Mouse (Mus musculus): ENCODE measurements around the gene Tprg.

DNA sequence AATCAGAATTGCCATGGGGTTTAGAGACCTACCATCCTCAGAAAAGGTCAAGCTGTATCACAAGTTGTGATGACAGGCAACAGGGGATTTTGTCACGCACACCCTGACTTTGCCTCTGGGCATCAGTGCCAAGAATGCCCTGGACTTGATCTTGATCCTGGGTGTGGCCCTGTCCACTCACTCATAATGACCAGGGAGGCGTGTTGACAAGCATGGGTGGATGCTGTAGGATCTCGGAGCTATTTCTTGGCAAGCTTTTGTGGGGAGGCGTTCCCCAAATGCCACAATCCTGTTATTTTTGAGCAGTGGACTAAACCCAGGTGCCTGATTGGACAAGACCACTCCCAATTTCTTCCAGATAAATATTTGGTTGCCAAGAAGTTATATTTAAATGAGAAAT lies 87.5 kb downstream of the Tprg start:
- no peak for TF ChIP-seq POLR2A (IDR thresholded peaks at IDR 0.05; ENCODE audit: control insufficient read depth, extremely low read depth, insufficient read depth, low read length, poor library complexity)
- TF ChIP-seq CTCF (IDR thresholded peaks at IDR 0.05; ENCODE audit: borderline replicate concordance, control insufficient read depth, extremely low read depth, insufficient read depth, low read length, poor library complexity) = no peak
